Mouse (Mus musculus) erythroblast, embryonic 14.5 days (primary cell): ENCODE measurements around the gene Nfe2.

ENCODE experiments used
- GATA1 ChIP-seq: IDR thresholded peaks from 2 replicates; pipeline ENCODE4 v1.6.1; 2012; ENCODE audit warnings: low read length, inconsistent platforms, mixed read lengths
- TAL1 ChIP-seq: IDR thresholded peaks from 3 replicates; pipeline ENCODE4 v1.6.1; 2012; ENCODE audit warnings: low read length, inconsistent platforms, mixed read lengths

DNA sequence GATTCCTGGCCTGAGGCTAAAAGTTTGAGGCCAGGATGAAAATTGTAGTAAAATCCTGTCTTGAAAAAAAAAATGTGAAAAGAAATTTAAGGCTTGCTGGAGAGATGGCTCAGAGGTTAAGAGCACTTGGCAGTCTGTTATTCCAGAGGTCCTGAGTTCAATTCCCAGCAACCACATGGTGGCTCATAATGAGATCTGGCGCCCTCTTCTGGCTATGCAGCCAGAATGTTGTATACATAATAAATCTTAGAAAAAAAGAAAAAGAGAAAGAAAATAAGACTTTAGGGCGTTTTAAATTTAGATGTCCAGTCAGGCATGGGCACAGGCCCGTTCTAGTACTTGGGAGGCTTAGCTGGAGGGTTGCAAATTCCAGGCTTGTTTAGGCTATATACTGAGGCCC is 21.5 kb upstream of the Nfe2 start:
- TF ChIP-seq GATA1 (no peak), TAL1 (no peak)
